Mouse (Mus musculus) embryonic facial prominence, embryonic 15.5 days (tissue): ENCODE results near the gene Wnk2. TPM values are rescaled to one million over a fixed set of nuclear protein-coding genes. Genes with fewer than 3 reads are reported as not detected.

Experiments used
- ATAC-seq: fragments of 200-750 bp; cut with Nextera tagmentation; 2 replicates; pipeline ENCODE4 v1.8.0; 2017; ENCODE audit warnings: low read depth, moderate TSS enrichment; ENCODE audit not compliant: insufficient number of reproducible peaks, low FRiP score, low TSS enrichment
- H3K27ac ChIP-seq: fragments of 300-500 bp; sonication (generic); replicated peaks from 2 replicates; pipeline ENCODE4 v1.5.1; 2015; ENCODE audit warnings: mild to moderate bottlenecking, inconsistent platforms
- H3K27me3 ChIP-seq: fragments of 300-500 bp; sonication (generic); 2 replicates; pipeline ENCODE4 v1.6.1; 2015; ENCODE audit warnings: inconsistent platforms
- H3K36me3 ChIP-seq: fragments of 300-500 bp; sonication (generic); 2 replicates; pipeline ENCODE4 v1.6.1; 2015; ENCODE audit warnings: mild to moderate bottlenecking, inconsistent platforms
- H3K4me1 ChIP-seq: fragments of 300-500 bp; sonication (generic); 2 replicates; pipeline ENCODE4 v1.6.1; 2015; ENCODE audit warnings: inconsistent platforms
- H3K4me2 ChIP-seq: fragments of 300-500 bp; sonication (generic); replicated peaks from 2 replicates; pipeline ENCODE4 v1.6.1; 2015; ENCODE audit warnings: mild to moderate bottlenecking, inconsistent platforms
- H3K4me3 ChIP-seq: fragments of 300-500 bp; sonication (generic); replicated peaks from 2 replicates; pipeline ENCODE4 v1.5.1; 2015; ENCODE audit warnings: mild to moderate bottlenecking, inconsistent platforms
- H3K9ac ChIP-seq: fragments of 300-500 bp; sonication (generic); 2 replicates; pipeline ENCODE4 v1.6.1; 2015; ENCODE audit warnings: inconsistent platforms
- H3K9me3 ChIP-seq: fragments of 300-500 bp; sonication (generic); replicated peaks from 2 replicates; pipeline ENCODE4 v1.6.1; 2016; ENCODE audit warnings: inconsistent platforms
- WGBS: fragments of 180-500 bp; shearing (Covaris S2); methylation state at CpG from one replicate; pipeline ENCODE4 v1.1.7; 2015; 5-methylcytosine and 5-hydroxymethylcytosine counted together
- polyA plus RNA-seq: library from polyadenylated mRNA; unstranded; fragments of >200 nt; fragmentation: Nextera tagmentation; extraction: Ambion mirVana; gene quantifications from 2 replicates; pipeline ENCODE4 v1.2.1, GENCODE M21; 2015

The Wnk2 gene
- polyA plus RNA-seq, 1 experiment from 2014 or later, result 2.6 TPM

DNA sequence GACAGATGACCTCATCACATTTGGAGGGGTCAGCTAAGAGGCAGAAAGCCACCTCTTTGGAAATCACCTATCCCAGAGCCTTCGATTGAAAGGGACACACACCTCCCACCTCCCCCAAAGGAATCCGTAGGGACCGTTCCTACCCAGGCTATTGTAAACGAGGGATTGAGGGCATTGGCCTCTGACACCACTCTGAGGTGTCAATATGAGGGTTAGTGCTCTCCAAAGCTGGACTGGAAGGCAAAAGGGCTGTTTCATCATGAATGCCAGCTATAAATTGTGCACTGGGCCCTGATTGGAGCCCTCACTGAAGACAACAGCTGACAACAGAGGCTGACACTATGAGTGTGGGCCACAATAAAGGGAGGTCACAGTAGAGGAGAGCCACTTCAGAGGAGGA is 34.5 kb downstream of the Wnk2 start:
- H3K27ac ChIP-seq, result no peak overlapping the region
- no peak for ATAC-seq
- H3K4me2 ChIP-seq, result no peak overlapping the region
- 72% methylated on average over 4 of the region's 4 CpGs for whole genome bisulfite sequencing
- no peak overlapping the region for H3K9ac ChIP-seq
- no peaks in the 10 kb centered on the region for H3K27me3 ChIP-seq
- 0 out of 2 replicates have a peak, but pooled peaks cover 4% of the 10 kb centered on the region for H3K4me1 ChIP-seq
- no peaks in the 10 kb centered on the region for H3K9me3 ChIP-seq
- H3K36me3 ChIP-seq, result no peaks in the 10 kb centered on the region
- H3K4me3 ChIP-seq, result no peak overlapping the region

DNA sequence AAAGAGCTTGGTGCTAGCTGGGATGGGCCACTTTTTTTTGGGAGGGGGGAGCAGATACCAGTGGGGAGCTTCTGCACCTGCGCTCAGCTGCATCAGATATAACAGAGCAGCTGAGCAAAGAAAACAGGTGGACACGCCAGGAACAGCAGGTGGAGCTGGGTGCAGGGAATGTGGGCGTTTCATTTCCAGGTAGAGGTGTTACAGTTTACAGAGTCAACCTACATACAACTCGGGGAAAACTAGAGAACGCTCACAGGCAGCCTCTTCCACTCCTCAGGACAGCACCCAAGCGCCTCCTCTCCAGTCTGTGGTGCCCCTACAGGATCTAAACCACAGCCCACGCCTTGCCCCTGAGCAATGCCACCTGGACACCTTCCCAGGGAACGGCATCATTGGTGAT is 35.2 kb downstream of the Wnk2 start:
- no peak overlapping the region for H3K4me2 ChIP-seq
- H3K4me1 ChIP-seq, result 0 out of 2 replicates have a peak, but pooled peaks cover 4% of the 10 kb centered on the region
- ATAC-seq, result no peak
- H3K9me3 ChIP-seq, result no peaks in the 10 kb centered on the region
- H3K36me3 ChIP-seq, result no peaks in the 10 kb centered on the region
- no peaks in the 10 kb centered on the region for H3K27me3 ChIP-seq
- no peak overlapping the region for H3K9ac ChIP-seq
- H3K4me3 ChIP-seq, result no peak overlapping the region
- H3K27ac ChIP-seq, result no peak overlapping the region
- WGBS, result 73% methylated on average over 8 of the region's 8 CpGs

DNA sequence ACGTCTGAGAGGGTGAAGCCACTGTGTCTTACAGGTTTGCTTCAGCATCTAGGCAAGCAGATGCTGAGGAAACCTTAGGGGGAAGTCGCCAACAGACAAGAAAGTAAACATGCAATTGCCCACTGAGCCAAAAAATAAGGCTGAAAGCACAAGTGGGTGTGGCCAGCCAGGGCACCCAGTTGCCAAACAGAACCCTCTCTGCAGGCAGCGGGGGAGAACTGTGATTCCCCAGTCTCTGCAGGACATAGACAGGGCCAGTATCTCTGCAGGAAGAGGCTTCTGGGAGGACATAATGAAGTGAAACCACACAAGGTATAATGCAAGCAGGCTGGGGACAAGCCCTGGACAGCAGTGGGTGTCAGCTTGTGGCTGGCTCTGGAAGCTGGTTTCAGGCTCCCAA is 38.1 kb downstream of the Wnk2 start:
- H3K36me3 ChIP-seq, result no peaks in the 10 kb centered on the region

DNA sequence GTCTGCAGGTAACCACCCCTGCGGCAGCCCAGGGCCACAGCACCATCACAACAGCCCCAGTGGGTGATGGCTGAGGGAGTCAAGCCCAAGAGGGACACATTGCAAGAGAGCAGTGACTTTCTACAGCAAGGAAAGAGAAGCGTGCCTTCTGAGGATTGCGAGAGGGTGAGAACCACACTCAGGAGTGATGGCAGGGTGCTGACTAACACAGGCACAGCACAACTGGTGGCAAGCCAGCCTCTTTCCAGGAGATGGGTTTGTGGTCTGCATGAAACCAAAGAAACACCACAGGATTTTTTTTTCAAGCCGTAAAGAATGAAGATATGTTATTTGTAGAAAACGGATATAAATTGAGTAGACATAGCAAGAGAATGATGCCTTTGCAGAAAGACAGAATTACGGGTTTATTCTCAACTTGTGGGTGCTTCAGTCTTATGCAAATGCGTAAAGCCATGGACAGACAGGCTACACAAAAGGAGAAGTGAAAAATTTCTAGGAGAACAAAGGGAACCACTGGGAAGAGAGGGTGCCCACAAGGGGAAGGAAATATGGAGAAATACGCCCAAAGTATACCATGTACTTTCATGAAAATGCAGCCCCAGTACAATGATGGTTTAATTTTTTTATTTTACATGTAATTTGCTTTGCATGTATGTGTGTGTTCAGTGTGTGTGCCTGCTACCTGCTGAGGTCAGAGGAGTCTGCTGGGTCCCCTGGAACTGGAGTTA is 39.5 kb downstream of the Wnk2 start:
- no peaks in the 10 kb centered on the region for H3K27me3 ChIP-seq
- 82% methylated on average over 8 of the region's 8 CpGs for WGBS
- H3K4me1 ChIP-seq, result peaks cover 14% of the 10 kb centered on the region; the same call in 1 of the 2 replicates
- H3K4me3 ChIP-seq, result no peak overlapping the region
- no peak for ATAC-seq
- no peaks in the 10 kb centered on the region for H3K9me3 ChIP-seq
- no peak overlapping the region for H3K9ac ChIP-seq
- H3K4me2 ChIP-seq, result no peak overlapping the region
- no peaks in the 10 kb centered on the region for H3K36me3 ChIP-seq
- H3K27ac ChIP-seq, result no peak overlapping the region

More for the DNA sequence above, 38.1 kb downstream of the Wnk2 start:
- Histone ChIP-seq H3K27ac (no peak overlapping the region), H3K27me3 (no peaks in the 10 kb centered on the region), H3K4me1 (0 out of 2 replicates have a peak, but pooled peaks cover 4% of the 10 kb centered on the region), H3K9me3 (no peaks in the 10 kb centered on the region), H3K9ac (no peak overlapping the region), H3K4me2 (no peak overlapping the region), H3K4me3 (no peak overlapping the region)
- ATAC-seq, result no peak
- 69% methylated on average over 3 of the region's 3 CpGs for WGBS

DNA sequence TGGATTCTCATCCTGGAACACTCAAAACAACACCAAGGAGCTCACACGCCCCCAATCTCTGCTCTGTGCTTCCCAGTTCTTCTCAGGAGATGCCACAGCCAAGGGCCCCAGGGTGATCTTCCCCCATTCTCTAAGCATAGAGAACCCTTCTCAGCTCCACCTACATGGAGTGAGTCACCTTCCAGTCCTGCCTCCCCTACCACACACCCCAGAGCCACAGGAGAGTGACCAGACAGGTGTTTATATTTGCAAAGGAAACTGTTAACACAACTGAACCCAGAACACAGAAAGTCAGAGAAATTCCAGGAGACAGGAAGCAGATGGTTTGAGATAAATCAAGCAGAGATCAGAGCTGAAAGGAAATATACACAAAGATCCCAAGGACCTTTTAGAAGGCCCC is 43.9 kb downstream of the Wnk2 start:
- Histone ChIP-seq H3K4me3 (no peak overlapping the region), H3K4me1 (peaks cover 28% of the 10 kb centered on the region), H3K4me2 (no peak overlapping the region), H3K27me3 (no peaks in the 10 kb centered on the region), H3K9ac (no peak overlapping the region), H3K27ac (no peak overlapping the region), H3K36me3 (no peaks in the 10 kb centered on the region; the same call in 1 of the 2 replicates), H3K9me3 (no peaks in the 10 kb centered on the region)
- ATAC-seq, result no peak
- WGBS, result 83% methylated on average over 1 of the region's 1 CpGs

DNA sequence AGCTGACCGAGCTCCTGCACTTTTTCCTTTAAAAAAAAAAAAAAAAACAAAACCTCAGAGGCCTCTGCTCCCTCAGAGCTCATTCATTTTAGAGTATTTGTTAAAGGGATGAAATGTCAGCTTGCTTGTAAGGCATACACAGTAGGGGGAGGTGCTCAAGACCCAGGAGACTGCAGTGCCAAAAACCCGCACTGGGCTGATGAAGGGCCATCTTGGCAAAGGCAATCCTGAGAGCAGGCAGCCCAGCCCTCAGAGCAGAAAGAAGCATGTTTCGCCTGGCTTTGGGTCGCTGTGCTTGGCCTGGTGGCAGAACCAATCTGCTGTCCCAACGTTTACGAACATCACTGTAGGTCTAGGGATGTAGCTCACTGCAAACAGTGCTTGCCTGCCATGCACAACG is 44.6 kb downstream of the Wnk2 start:
- Histone ChIP-seq H3K9ac (no peak overlapping the region), H3K36me3 (no peaks in the 10 kb centered on the region; the same call in 1 of the 2 replicates), H3K4me1 (peaks cover 28% of the 10 kb centered on the region), H3K27me3 (no peaks in the 10 kb centered on the region), H3K9me3 (no peaks in the 10 kb centered on the region), H3K27ac (no peak overlapping the region), H3K4me2 (no peak overlapping the region), H3K4me3 (no peak overlapping the region)
- no peak for ATAC-seq
- WGBS, result 75% methylated on average over 7 of the region's 7 CpGs

DNA sequence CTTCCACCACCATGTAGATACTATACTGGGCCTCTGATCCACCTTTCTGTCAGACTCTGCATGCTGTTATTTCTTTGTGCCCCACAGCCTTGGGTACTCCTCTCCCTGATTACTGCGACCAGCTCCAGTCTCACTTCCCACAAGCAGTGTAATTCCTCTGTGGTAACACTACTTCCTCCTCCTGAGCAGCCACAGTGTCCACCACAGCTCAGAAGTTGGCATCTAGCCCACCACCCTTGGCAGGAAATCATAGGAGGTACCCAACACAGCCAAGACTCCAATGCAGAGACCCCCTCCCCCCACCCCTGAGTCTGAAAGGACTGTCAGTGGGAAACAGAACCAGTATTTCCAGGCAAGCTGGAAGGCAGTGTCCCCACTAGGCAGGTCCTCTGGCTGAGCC is 47.4 kb downstream of the Wnk2 start:
- peak; percentile 72 for ATAC-seq
- 33% methylated on average over 1 of the region's 1 CpGs for WGBS
- Histone ChIP-seq H3K9me3 (no peaks in the 10 kb centered on the region), H3K9ac (no peak overlapping the region), H3K27ac (peak overlapping the region; percentile 55), H3K4me1 (peaks cover 28% of the 10 kb centered on the region), H3K27me3 (no peaks in the 10 kb centered on the region), H3K36me3 (no peaks in the 10 kb centered on the region; the same call in 1 of the 2 replicates), H3K4me3 (no peak overlapping the region), H3K4me2 (no peak overlapping the region)

DNA sequence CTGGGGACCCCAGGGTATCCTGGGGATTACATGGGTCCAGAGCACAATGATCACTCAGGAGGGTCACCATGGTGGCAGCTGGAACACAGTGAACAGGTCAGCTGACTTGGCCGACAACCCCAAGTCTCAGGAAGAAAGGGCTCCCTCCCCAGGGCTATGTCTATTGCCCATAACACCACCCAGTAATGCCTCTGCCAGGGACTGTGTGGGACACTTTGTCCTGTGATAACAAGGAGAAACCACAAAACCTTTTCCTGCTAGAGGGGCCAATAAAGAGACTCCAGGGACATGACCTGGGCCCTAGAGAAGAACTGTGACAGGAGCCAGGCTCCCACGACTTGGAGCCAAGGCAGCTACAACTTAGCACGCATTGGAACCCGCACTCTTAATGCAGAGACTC is 51.0 kb downstream of the Wnk2 start:
- no peaks in the 10 kb centered on the region for H3K27me3 ChIP-seq
- H3K9me3 ChIP-seq, result no peaks in the 10 kb centered on the region
- no peak overlapping the region for H3K9ac ChIP-seq
- no peak for ATAC-seq
- H3K4me2 ChIP-seq, result no peak overlapping the region
- 79% methylated on average over 4 of the region's 4 CpGs for WGBS
- H3K4me1 ChIP-seq, result peaks cover 12% of the 10 kb centered on the region
- no peak overlapping the region for H3K4me3 ChIP-seq
- H3K27ac ChIP-seq, result no peak overlapping the region
- no peaks in the 10 kb centered on the region for H3K36me3 ChIP-seq

DNA sequence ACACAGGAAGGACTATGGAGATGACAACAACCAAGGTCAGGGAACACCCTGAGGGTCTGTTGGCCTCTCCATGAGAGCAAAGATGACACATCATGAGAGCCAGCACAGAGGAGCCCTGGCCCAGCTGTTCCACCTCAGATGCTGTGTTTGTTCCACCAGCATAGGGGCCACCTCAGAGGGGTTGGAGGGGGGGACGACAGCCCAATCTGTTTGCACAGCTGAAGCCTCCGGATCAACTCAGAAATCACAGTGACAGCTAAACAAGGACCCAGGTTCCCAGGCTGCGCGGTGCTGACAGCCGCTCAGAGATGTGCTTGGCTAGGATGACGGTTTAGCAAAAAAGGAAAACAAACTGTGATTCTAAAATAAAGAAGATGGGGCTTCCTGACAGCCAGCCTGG is 53.1 kb downstream of the Wnk2 start:
- no peak overlapping the region for H3K4me2 ChIP-seq
- no peak overlapping the region for H3K27ac ChIP-seq
- WGBS, result 76% methylated on average over 6 of the region's 6 CpGs
- H3K9ac ChIP-seq, result no peak overlapping the region
- H3K9me3 ChIP-seq, result no peaks in the 10 kb centered on the region
- no peaks in the 10 kb centered on the region for H3K36me3 ChIP-seq
- H3K4me1 ChIP-seq, result no peaks in the 10 kb centered on the region
- no peak overlapping the region for H3K4me3 ChIP-seq
- ATAC-seq, result no peak
- H3K27me3 ChIP-seq, result no peaks in the 10 kb centered on the region

DNA sequence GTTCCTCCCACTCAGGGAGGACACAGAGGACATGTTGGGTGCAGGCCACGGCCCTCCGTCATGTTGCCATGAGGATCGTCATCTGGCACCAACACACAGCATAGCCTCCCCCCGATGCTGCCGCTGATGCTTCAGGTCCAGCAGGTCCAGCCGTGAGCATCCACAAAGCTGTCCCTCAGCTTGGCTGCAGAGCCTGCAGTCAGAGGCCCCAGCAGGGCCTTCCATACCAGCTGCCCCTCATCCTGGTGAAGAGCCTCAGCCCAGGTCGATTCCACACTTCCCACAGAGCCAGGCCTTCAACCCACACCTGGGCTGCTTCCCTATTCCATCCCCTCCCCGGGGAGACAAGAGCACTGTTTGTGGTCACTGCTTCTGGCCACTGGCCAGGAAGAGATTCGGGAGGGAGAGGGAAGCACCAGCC is 54.3 kb downstream of the Wnk2 start:
- no peaks in the 10 kb centered on the region for H3K36me3 ChIP-seq
- WGBS, result 66% methylated on average over 9 of the region's 9 CpGs
- H3K4me2 ChIP-seq, result no peak overlapping the region
- no peak overlapping the region for H3K27ac ChIP-seq
- H3K27me3 ChIP-seq, result no peaks in the 10 kb centered on the region
- ATAC-seq, result no peak
- H3K4me1 ChIP-seq, result no peaks in the 10 kb centered on the region
- no peak overlapping the region for H3K9ac ChIP-seq
- no peak overlapping the region for H3K4me3 ChIP-seq
- H3K9me3 ChIP-seq, result no peaks in the 10 kb centered on the region

DNA sequence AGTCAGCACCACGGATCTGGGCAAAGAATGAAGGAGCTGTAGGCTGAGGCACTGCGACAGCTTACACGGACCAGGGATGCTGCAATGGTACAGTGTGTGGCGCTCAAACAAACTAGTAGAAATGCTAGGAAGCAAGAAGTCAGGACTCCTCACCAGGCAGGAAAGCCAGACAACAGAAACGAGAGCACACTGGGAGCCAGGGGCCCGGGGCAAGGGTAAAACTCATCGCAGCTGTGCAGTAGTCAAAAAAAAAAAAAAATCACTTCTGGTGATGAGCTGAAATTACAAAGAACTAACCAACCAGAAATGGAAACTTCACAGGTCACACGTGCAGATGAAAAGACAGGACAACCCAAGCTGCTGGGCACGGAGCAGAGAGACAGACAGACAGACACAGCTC is 55.2 kb downstream of the Wnk2 start:
- Histone ChIP-seq H3K4me1 (no peaks in the 10 kb centered on the region), H3K9me3 (no peaks in the 10 kb centered on the region), H3K36me3 (no peaks in the 10 kb centered on the region), H3K4me3 (no peak overlapping the region), H3K27ac (no peak overlapping the region), H3K4me2 (no peak overlapping the region), H3K9ac (no peak overlapping the region), H3K27me3 (no peaks in the 10 kb centered on the region)
- ATAC-seq, result no peak
- 60% methylated on average over 9 of the region's 9 CpGs for WGBS

DNA sequence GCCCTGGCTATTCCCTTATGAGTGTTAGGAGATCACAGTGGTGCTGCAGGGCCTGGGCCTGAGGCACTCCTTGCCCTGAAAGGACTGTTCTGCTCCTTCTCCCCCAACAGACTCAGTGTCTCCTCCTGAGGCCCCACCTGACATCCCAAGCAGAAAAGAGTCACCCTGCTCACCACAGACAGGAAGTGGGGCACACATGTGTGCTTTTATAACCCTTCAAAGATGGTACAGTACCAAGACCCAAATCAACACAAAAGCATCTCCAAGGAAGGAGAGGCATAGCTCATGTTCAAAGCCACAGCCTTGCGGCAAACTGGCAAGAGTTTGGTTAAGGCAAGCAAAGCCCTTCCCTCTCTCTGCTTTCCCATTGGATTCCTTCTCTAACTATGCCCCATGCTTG is 57.6 kb downstream of the Wnk2 start:
- H3K27ac ChIP-seq, result no peak overlapping the region
- no peaks in the 10 kb centered on the region for H3K27me3 ChIP-seq
- H3K4me1 ChIP-seq, result no peaks in the 10 kb centered on the region
- H3K9ac ChIP-seq, result no peak overlapping the region
- ATAC-seq, result no peak
- WGBS, result 92% methylated on average over 1 of the region's 1 CpGs
- no peaks in the 10 kb centered on the region for H3K9me3 ChIP-seq
- H3K4me2 ChIP-seq, result no peak overlapping the region
- H3K4me3 ChIP-seq, result no peak overlapping the region
- H3K36me3 ChIP-seq, result no peaks in the 10 kb centered on the region
